Mouse (Mus musculus): ENCODE measurements around the gene Taf10. TPM values are rescaled to one million over a fixed set of nuclear protein-coding genes. Genes with fewer than 3 reads are reported as not detected.

Taf10 gene
- polyA plus RNA-seq (2014; fragmentation: Nextera tagmentation; extraction: Ambion mirVana), result 175 and 192 TPM in 2 replicates

GRCm38 (mm10) chr7:105743926-105744590 lies at the start of gene Taf10:
Taf10 (minus strand) TSS chr7:105744361.
- no peaks in the 10 kb centered on the region for H3K27me3 ChIP-seq (ENCODE audit: insufficient read depth, low read length)
- WGBS, result under 1% methylated on average over 66 of the region's 67 CpGs
- TF ChIP-seq CTCF (IDR thresholded peaks at IDR 0.05; ENCODE audit: low read depth), result peak; percentile 53

GRCm38 (mm10) chr7:105793701-105794100 lies 49.5 kb upstream of the Taf10 start:
- Histone ChIP-seq H3K9me3 (ENCODE audit: low read depth, low read length) (no peaks in the 10 kb centered on the region), H3K4me3 (ENCODE audit: low read depth, low read length) (no peak overlapping the region), H3K9ac (no peak overlapping the region), H3K27me3 (ENCODE audit: insufficient read depth, low read length) (no peaks in the 10 kb centered on the region), H3K36me3 (ENCODE audit: insufficient read depth) (no peaks in the 10 kb centered on the region), H3K4me1 (ENCODE audit: insufficient read depth) (no peaks in the 10 kb centered on the region), H3K4me2 (no peak overlapping the region), H3K27ac (ENCODE audit: low read depth) (no peak overlapping the region)
- no peak for ATAC-seq (ENCODE audit: insufficient read depth)
- WGBS, result 83% methylated on average over 7 of the region's 7 CpGs
- no peak for TF ChIP-seq CTCF (IDR thresholded peaks at IDR 0.05; ENCODE audit: low read depth)
- DNase-seq, result no peak

More at GRCm38 (mm10) chr7:105743926-105744590, at the start of gene Taf10:
- Histone ChIP-seq H3K27ac (ENCODE audit: low read depth) (peak within 1 kb of the TSS; percentile 80), H3K9ac (peak within 1 kb of the TSS; percentile 91), H3K4me1 (ENCODE audit: insufficient read depth) (no peaks in the 10 kb centered on the region), H3K4me2 (peak within 1 kb of the TSS; percentile 79), H3K4me3 (ENCODE audit: low read depth, low read length) (peak within 1 kb of the TSS; percentile 88), H3K36me3 (ENCODE audit: insufficient read depth) (peaks cover 43% of the 10 kb centered on the region), H3K9me3 (ENCODE audit: low read depth, low read length) (no peaks in the 10 kb centered on the region)
- DNase-seq (peak; percentile 96), ATAC-seq (ENCODE audit: insufficient read depth) (peak; percentile 97)

GRCm38 (mm10) chr7:105791147-105791546 lies 47.0 kb upstream of the Taf10 start:
- TF ChIP-seq CTCF (IDR thresholded peaks at IDR 0.05; ENCODE audit: low read depth), result no peak
- ATAC-seq (ENCODE audit: insufficient read depth), result no peak
- 75% methylated on average over 1 of the region's 1 CpGs for WGBS

GRCm38 (mm10) chr7:105787285-105788140 lies 43.4 kb upstream of the Taf10 start, which contains the start of gene Dchs1:
Dchs1 (minus strand) TSS chr7:105787654.
- H3K36me3 ChIP-seq (ENCODE audit: insufficient read depth), result peaks cover 12% of the 10 kb centered on the region; the same call in 1 of the 2 replicates
- TF ChIP-seq CTCF (IDR thresholded peaks at IDR 0.05; ENCODE audit: low read depth), result no peak
- peaks cover 2% of the 10 kb centered on the region; the same call in 1 of the 2 replicates for H3K4me1 ChIP-seq (ENCODE audit: insufficient read depth)
- peak within 1 kb of the TSS; percentile 88 for H3K4me3 ChIP-seq (ENCODE audit: low read depth, low read length)
- H3K9ac ChIP-seq, result peak within 1 kb of the TSS; percentile 95
- under 1% methylated on average over 63 of the region's 97 CpGs for WGBS
- peak within 1 kb of the TSS; percentile 67 for H3K4me2 ChIP-seq
- no peaks in the 10 kb centered on the region for H3K9me3 ChIP-seq (ENCODE audit: low read depth, low read length)
- H3K27ac ChIP-seq (ENCODE audit: low read depth), result peak within 1 kb of the TSS; percentile 86
- ATAC-seq (ENCODE audit: insufficient read depth), result peak; percentile 78
- no peaks in the 10 kb centered on the region for H3K27me3 ChIP-seq (ENCODE audit: insufficient read depth, low read length)
- DNase-seq, result peak; percentile 76

More at GRCm38 (mm10) chr7:105791147-105791546, 47.0 kb upstream of the Taf10 start:
- Histone ChIP-seq H3K4me1 (ENCODE audit: insufficient read depth) (no peaks in the 10 kb centered on the region), H3K27ac (ENCODE audit: low read depth) (no peak overlapping the region), H3K9me3 (ENCODE audit: low read depth, low read length) (no peaks in the 10 kb centered on the region), H3K36me3 (ENCODE audit: insufficient read depth) (no peaks in the 10 kb centered on the region), H3K9ac (no peak overlapping the region), H3K4me2 (no peak overlapping the region), H3K27me3 (ENCODE audit: insufficient read depth, low read length) (no peaks in the 10 kb centered on the region), H3K4me3 (ENCODE audit: low read depth, low read length) (no peak overlapping the region)
- no peak for DNase-seq

GRCm38 (mm10) chr7:105786506-105787284 lies 42.5 kb upstream of the Taf10 start:
- 6% methylated on average over 20 of the region's 20 CpGs for WGBS
- peak overlapping the region; percentile 67 for H3K4me2 ChIP-seq
- no peaks in the 10 kb centered on the region for H3K27me3 ChIP-seq (ENCODE audit: insufficient read depth, low read length)
- peaks cover 17% of the 10 kb centered on the region for H3K36me3 ChIP-seq (ENCODE audit: insufficient read depth)
- H3K4me3 ChIP-seq (ENCODE audit: low read depth, low read length), result peak overlapping the region; percentile 88
- no peaks in the 10 kb centered on the region for H3K9me3 ChIP-seq (ENCODE audit: low read depth, low read length)
- H3K9ac ChIP-seq, result peak overlapping the region; percentile 95
- no peak for DNase-seq
- H3K27ac ChIP-seq (ENCODE audit: low read depth), result peak overlapping the region; percentile 86
- H3K4me1 ChIP-seq (ENCODE audit: insufficient read depth), result peaks cover 2% of the 10 kb centered on the region; the same call in 1 of the 2 replicates
- peak; percentile 61 for ATAC-seq (ENCODE audit: insufficient read depth)
- no peak for TF ChIP-seq CTCF (IDR thresholded peaks at IDR 0.05; ENCODE audit: low read depth)

GRCm38 (mm10) chr7:105784556-105784955 lies 40.4 kb upstream of the Taf10 start:
- ATAC-seq (ENCODE audit: insufficient read depth) (no peak), DNase-seq (no peak)
- no peak overlapping the region for H3K4me3 ChIP-seq (ENCODE audit: low read depth, low read length)
- H3K4me1 ChIP-seq (ENCODE audit: insufficient read depth), result peaks cover 3% of the 10 kb centered on the region; the same call in 1 of the 2 replicates
- WGBS, result 13% methylated on average over 4 of the region's 4 CpGs
- peaks cover 37% of the 10 kb centered on the region for H3K36me3 ChIP-seq (ENCODE audit: insufficient read depth)
- H3K9me3 ChIP-seq (ENCODE audit: low read depth, low read length), result no peaks in the 10 kb centered on the region
- H3K9ac ChIP-seq, result no peak overlapping the region
- H3K27me3 ChIP-seq (ENCODE audit: insufficient read depth, low read length), result no peaks in the 10 kb centered on the region
- TF ChIP-seq CTCF (IDR thresholded peaks at IDR 0.05; ENCODE audit: low read depth), result no peak
- H3K4me2 ChIP-seq, result peak overlapping the region; percentile 19
- no peak overlapping the region for H3K27ac ChIP-seq (ENCODE audit: low read depth)
